Mouse (Mus musculus) ES-Bruce4 (cell line): Measurements from ENCODE around the gene Hist1h3h.
"Not testable (repeated sequence)": the region's sequence is repeated elsewhere in the genome, so short reads cannot be mapped to it uniquely, and the experiment has no call there.

Experiments used
- CTCF ChIP-seq: IDR thresholded peaks from one replicate; pipeline ENCODE4 v1.8.1; 2011; ENCODE audit warnings: low read depth, low read length
- EP300 ChIP-seq: IDR thresholded peaks from 2 replicates; pipeline ENCODE4 v1.6.1; 2011; ENCODE audit warnings: low read depth, low read length; ENCODE audit not compliant: insufficient read depth
- POLR2A ChIP-seq: IDR thresholded peaks from one replicate; pipeline ENCODE4 v1.8.1; 2011; ENCODE audit warnings: low read length; ENCODE audit not compliant: insufficient read depth

- not testable (repeated sequence) for TF ChIP-seq CTCF
- peak; percentile 82; the same call in 1 of the 2 replicates for TF ChIP-seq EP300
- TF ChIP-seq POLR2A, result peak; percentile 91
Observed at GRCm38 (mm10) chr13:21734906-21735767, 17.7 kb downstream of the Hist1h3h start, which contains the start of gene Hist1h4j.
